Mouse (Mus musculus) left cerebral cortex, adult 9 months (tissue): ENCODE measurements at regions not wholly inside any gene's neighbourhood (a gene's known extent, or its start where the extent isn't known, plus 50 kb on each side); places are given as distances from the start of the nearest gene placed in this dataset.
A peak's percentile ranks its signal among the peaks of the same experiment; 100 is the strongest.

Experiments used
- DNase-seq, 2 experiments: peaks; one replicate each; pipeline ENCODE4 v3.0.0; 2022; ENCODE audit warnings: low spot score in 2 of 2

DNA sequence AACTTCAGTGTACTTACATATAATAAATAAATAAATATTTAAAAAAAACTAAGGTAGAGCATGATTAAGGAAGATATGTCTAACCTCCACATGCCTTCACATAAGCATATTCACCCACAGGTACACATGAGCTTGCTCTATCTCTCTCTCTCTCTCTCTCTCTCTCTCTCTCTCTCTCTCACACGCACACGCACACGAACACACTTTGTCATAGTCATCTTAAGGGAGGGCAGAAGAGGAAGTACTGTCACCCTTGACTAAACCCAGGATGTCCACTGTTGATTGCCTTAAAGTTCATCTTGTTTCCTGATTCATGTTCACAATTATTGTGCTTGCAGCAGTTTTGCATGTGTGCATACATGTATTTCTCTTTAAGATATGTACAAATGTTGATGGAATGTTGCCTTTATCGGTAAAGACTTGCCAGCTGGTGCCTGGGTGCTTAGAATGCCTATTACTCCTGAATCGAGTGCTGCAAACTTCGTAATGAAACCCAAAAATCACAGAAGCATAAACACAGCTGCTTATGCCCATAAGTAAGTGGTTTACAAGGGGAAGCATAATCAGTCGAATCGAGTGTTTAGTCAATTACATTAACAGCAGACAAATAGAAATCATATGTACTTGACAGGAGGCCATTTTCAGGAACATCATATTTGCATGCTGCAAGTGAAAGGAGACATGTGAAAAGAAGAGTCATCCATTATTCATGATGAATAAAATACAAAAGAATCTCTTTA, 84.3 kb downstream of the Tmem168 start:
- DNase-seq, result no peak

DNA sequence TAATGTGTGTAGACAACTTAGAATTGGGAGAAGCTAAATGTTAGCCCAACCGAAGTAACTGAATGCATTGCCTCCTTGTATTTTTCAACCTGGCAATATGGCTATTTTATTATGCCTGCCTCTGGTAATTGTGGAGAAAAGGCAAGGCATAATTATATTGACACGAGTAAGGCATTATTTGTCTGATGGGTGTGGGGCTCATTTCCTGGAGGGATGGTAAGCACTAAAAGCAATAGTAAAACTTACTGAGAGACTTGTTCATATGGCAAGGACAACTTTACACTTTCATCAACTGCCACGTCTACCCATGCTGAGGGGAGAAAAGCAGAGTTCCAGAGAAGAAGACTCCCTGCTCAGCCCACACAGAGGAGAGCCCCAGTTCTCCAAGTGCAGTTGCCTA, 93.8 kb downstream of the Tmem168 start:
- DNase-seq, result no peak

DNA sequence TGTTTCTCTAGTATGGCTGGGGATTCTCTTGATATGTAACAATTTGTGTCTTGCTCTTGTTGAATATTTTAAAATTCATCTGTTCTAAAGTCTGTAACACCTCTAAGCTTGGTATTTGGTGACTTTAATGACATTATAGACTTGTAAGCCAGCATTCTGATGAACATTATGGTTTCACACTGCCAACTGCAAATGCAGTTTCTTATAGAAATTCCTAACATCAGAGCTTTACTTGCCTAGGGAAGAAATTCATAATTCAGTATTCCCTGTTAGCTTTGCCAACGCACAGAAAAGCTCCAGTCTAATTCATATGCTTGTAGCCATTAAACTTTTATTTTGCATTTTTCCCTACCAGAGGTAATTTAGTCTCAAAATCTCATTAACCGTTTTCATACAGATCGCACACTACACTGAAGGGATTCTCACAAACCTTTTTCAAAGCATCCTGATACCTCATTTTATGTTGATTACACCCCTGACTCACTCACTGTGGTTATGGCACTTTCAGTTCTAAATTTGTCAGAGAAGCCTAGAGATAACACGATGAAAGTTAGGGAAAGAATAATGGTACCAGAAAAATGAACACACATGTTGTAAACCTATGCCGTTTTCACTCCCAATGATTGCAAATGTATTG, 131.3 kb downstream of the Tmem168 start:
- DNase-seq, result peak in 1 of 2 experiments; percentile 3

DNA sequence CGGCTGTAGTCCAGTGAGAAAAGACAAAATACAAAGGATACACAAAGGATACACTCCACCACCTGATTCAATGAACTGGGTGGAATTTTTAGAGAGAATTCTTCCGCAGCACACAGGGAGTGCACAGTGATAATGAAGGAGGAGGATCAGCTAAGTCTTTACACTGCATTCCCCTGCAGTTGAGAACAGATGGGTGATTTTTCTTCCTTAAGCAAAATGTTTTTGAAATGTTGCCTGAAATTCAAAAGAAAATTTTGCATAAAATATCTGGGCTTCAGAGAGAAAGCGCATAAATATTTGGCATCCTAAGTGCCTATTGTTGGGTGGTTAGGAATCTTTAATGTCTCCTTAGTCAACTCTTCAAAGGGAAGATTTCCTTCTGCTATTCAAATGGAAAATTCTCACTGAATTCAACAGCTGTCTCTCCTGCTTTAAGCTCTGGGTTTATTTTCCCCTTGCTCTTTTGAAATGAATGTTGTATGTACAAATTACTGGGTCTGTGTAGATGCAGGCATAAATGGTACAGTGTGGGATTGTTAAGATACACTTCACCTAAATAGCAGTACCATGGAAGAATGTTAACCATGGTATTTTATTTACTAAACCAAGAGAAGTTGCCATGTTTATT, 158.6 kb downstream of the Tmem168 start:
- peak; percentile 7 to 15 for DNase-seq

DNA sequence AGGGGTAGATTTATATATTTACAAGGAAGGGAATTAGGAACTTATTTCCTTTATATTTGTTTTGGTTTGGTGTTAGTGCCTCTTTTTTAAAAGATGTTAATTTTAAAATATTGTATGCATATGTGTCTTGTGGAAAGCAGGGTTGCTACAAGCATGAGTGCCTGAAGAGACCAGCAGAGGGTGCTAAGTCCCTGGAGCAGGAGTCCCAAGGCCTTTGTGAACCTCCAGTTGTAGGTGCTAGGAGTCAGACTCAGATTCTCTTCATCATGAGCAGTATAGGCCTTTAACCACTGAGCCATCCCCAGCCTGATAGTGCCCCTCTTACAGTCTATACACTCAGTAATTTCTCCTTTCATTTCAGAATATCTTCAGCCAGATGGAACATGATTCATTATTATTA, 189.0 kb upstream of the Vwde start:
- peak in 1 of 2 experiments; percentile 22 for DNase-seq

DNA sequence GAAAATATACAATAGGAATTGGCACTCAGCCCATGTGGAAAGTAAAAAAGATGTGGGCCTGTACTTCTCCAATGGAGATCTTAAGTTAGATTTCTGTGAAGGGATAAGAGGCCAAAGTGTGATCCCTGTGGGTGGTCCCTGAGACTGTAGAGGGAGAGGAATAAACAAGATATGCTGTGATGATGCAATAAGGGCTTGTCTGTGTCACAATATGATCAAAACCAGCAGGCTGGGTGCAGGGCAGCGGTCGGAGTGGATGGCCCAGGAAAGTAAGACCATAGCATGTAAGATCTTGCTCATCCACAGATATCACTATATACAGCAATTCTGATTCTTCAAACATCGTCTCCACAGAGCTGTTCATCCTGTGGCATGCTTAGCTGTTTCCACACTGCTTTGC, 188.3 kb upstream of the Vwde start:
- DNase-seq, result no peak

DNA sequence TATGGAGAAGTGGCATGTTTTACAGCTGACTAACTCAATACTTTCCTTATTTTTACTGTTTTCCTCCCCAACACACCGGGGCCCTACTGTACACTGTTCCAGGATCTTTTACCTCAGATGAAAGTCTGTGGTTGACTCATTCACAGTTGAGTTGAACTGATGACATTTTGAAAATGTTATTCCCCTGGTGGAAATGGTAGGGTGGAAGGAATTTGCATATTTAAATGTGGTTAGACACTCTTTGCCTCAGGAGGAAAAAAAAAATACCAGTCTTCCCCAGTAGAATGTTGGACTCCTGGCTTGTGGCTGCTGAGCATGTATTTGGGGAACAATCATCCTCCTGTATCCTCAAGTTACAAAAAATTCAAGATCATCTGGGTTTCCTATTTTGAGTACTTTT, 159.7 kb upstream of the Vwde start:
- no peak for DNase-seq

DNA sequence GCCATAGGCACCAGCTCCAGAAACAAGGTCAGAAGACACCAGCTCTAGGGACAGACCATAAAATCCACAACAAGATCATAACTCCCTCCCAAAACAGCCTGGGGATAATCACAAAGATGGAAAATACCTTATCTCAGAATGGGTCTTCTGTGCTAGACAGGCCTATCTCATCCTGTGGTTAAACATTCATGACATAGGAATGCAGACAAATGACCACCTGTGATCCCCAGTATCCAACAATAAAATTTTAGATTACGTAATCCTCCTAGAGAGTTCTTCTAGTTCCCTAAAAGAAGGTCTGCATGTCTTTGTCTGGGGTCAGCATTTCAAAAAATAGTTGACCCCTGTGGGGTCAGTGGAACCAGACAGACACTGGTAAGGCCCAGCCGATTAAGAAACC, 158.4 kb upstream of the Vwde start:
- DNase-seq, result no peak

DNA sequence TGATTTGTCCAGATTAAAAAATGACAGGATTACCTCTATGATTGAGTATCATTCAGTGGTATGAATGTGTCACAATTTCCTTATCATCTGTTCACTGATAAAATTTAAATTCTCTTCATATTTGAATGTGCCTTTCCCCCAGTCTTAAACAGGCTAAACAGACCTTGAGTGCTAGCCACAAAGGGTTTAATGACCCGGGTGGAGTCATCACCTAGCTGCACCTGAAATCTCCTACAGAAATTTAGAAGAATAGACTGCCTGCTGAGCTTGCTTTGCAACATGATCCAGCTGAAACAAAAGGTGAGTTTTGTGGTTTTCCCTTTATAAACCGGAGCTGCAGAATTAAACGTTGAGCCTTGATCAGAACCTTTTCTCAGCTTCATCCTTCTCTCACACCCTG, 156.1 kb upstream of the Vwde start:
- DNase-seq, result no peak

DNA sequence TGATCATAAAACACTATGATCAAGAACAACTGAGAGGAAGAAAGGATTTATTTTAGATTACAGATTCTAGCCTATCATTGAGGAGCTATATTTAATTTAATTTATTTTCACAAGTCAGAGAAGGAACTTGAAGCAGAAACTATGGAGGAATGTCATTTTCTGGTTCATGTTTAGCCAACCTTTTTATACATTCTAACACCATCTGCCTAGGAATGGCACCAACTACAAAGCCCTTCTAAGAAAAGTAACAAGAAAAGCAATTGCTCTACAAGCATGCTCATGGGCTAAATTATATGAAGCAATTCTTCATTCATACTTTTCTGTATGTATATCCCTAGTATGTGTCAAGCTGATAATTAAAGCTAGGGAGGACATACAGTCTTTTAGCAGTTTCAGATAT, 155.0 kb upstream of the Vwde start:
- DNase-seq, result no peak

DNA sequence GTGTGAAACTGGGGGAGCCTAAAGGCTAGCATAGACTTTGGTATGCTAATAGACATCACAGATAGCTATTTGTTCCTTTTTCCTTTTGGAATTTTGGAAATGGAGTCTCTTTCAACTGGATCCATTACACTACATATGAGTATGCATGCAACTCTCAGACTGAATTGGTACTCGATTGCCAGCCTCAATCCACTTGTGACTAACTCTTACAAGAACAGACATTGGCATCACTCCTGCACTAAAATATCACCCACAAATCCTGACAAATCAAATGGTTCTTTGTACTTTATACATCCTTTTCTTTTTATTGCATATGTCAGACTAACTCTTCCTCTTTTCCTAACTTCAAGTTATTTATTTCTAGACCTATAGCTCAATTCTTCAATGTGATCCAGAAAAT, 149.1 kb upstream of the Vwde start:
- no peak for DNase-seq

DNA sequence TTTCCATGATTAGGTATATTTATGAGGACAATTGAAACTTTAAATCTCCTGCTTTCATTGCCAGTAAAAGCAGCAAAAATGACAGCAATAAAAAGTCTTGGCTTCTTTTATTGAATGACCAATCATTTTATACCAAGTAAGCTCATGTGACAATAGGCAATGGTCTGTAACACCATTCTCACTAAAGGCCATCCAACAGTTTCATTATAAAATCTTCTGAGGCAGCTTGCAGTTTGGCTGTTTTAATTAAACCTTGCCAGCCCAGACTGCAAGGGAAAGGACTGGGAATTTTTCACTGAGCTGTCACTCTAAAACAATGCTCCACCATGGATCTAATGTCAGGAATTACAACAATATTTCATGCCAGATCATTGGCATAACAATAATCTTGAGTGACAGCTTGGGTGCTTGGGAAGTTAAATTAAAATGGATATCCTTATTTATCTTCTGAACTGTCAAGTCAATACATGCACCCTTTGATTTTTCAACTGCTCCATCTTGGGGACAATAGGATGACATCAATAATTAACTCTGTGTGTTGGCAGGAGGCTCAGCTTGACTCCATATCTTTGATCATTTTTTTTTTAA, 145.0 kb upstream of the Vwde start:
- no peak for DNase-seq
